Mouse (Mus musculus) intestine, embryonic 15.5 days (tissue): ENCODE measurements around the gene A430033K04Rik. TPM values are rescaled to one million over a fixed set of nuclear protein-coding genes. Genes with fewer than 3 reads are reported as not detected.

ENCODE experiments used
- ATAC-seq: fragments of 200-750 bp; cut with Nextera tagmentation; 2 replicates; pipeline ENCODE4 v1.8.0; 2017; ENCODE audit warnings: moderate TSS enrichment, moderate library complexity
- H3K27ac ChIP-seq: fragments of 300-500 bp; sonication (generic); 2 replicates; pipeline ENCODE4 v1.5.1; 2015; ENCODE audit warnings: mild to moderate bottlenecking, inconsistent platforms
- H3K27me3 ChIP-seq: fragments of 300-500 bp; sonication (generic); replicated peaks from 2 replicates; pipeline ENCODE4 v1.6.1; 2015; ENCODE audit warnings: inconsistent platforms
- H3K36me3 ChIP-seq: fragments of 300-500 bp; sonication (generic); 2 replicates; pipeline ENCODE4 v1.6.1; 2015; ENCODE audit warnings: inconsistent platforms
- H3K4me1 ChIP-seq: fragments of 300-500 bp; sonication (generic); replicated peaks from 2 replicates; pipeline ENCODE4 v1.6.1; 2015; ENCODE audit warnings: inconsistent platforms
- H3K4me2 ChIP-seq: fragments of 300-500 bp; sonication (generic); replicated peaks from 2 replicates; pipeline ENCODE4 v1.6.1; 2015; ENCODE audit warnings: mild to moderate bottlenecking, inconsistent platforms
- H3K4me3 ChIP-seq: fragments of 300-500 bp; sonication (generic); replicated peaks from 2 replicates; pipeline ENCODE4 v1.5.1; 2015; ENCODE audit warnings: inconsistent platforms
- H3K9ac ChIP-seq: fragments of 300-500 bp; sonication (generic); 2 replicates; pipeline ENCODE4 v1.6.1; 2015; ENCODE audit warnings: inconsistent platforms
- H3K9me3 ChIP-seq: fragments of 300-500 bp; sonication (generic); 2 replicates; pipeline ENCODE4 v1.6.1; 2016; ENCODE audit warnings: inconsistent platforms
- WGBS: fragments of 180-500 bp; shearing (Covaris S2); methylation state at CpG from one replicate; pipeline ENCODE4 v1.1.7; 2015; 5-methylcytosine and 5-hydroxymethylcytosine counted together
- polyA plus RNA-seq: library from polyadenylated mRNA; unstranded; fragments of >200 nt; fragmentation: Nextera tagmentation; extraction: Ambion mirVana; gene quantifications from 2 replicates; pipeline ENCODE4 v1.2.1, GENCODE M21; 2015

The A430033K04Rik gene
- polyA plus RNA-seq, 1 experiment from 2014 or later, result 10.7 TPM

- no peaks in the 10 kb centered on the region for H3K36me3 ChIP-seq
- H3K9me3 ChIP-seq, result no peaks in the 10 kb centered on the region
- H3K9ac ChIP-seq, result no peak overlapping the region
- ATAC-seq, result no peak
- no peak overlapping the region for H3K4me3 ChIP-seq
- H3K4me2 ChIP-seq, result no peak overlapping the region
- WGBS, result 83% methylated on average over 3 of the region's 3 CpGs
- H3K27ac ChIP-seq, result no peak overlapping the region
- no peaks in the 10 kb centered on the region for H3K4me1 ChIP-seq
- H3K27me3 ChIP-seq, result no peaks in the 10 kb centered on the region
These were observed 34.7 kb downstream of the A430033K04Rik start for GRCm38 (mm10) chr5:138657407-138657806.

GRCm38 (mm10) chr5:138657854-138658253, 35.2 kb downstream of the A430033K04Rik start:
- WGBS, result 27% methylated on average over 6 of the region's 6 CpGs
- Histone ChIP-seq H3K27me3 (no peaks in the 10 kb centered on the region), H3K9me3 (no peaks in the 10 kb centered on the region), H3K4me2 (no peak overlapping the region), H3K9ac (no peak overlapping the region), H3K4me3 (no peak overlapping the region), H3K4me1 (no peaks in the 10 kb centered on the region), H3K27ac (no peak overlapping the region), H3K36me3 (no peaks in the 10 kb centered on the region)
- ATAC-seq, result peak; percentile 70; the same call in 1 of the 2 replicates

GRCm38 (mm10) chr5:138658922-138659321, 36.3 kb downstream of the A430033K04Rik start:
- H3K36me3 ChIP-seq, result no peaks in the 10 kb centered on the region
- ATAC-seq, result no peak
- no peaks in the 10 kb centered on the region for H3K9me3 ChIP-seq
- 14% methylated on average over 5 of the region's 5 CpGs for WGBS
- no peak overlapping the region for H3K4me3 ChIP-seq
- H3K27me3 ChIP-seq, result no peaks in the 10 kb centered on the region
- no peaks in the 10 kb centered on the region for H3K4me1 ChIP-seq
- H3K9ac ChIP-seq, result no peak overlapping the region
- no peak overlapping the region for H3K27ac ChIP-seq
- H3K4me2 ChIP-seq, result no peak overlapping the region

GRCm38 (mm10) chr5:138683023-138683766, 60.5 kb downstream of the A430033K04Rik start:
- Histone ChIP-seq H3K27me3 (no peaks in the 10 kb centered on the region), H3K4me3 (no peak overlapping the region), H3K27ac (no peak overlapping the region), H3K4me1 (no peaks in the 10 kb centered on the region), H3K36me3 (no peaks in the 10 kb centered on the region), H3K9ac (no peak overlapping the region), H3K9me3 (no peaks in the 10 kb centered on the region), H3K4me2 (no peak overlapping the region)
- WGBS, result 56% methylated on average over 8 of the region's 8 CpGs
- no peak for ATAC-seq

GRCm38 (mm10) chr5:138683821-138684220, 61.2 kb downstream of the A430033K04Rik start:
- Histone ChIP-seq H3K4me2 (no peak overlapping the region), H3K9ac (no peak overlapping the region), H3K9me3 (no peaks in the 10 kb centered on the region), H3K27me3 (no peaks in the 10 kb centered on the region), H3K4me1 (no peaks in the 10 kb centered on the region), H3K36me3 (no peaks in the 10 kb centered on the region), H3K4me3 (no peak overlapping the region), H3K27ac (no peak overlapping the region)
- WGBS, result 98% methylated on average over 7 of the region's 7 CpGs
- ATAC-seq, result no peak

- Histone ChIP-seq H3K36me3 (no peaks in the 10 kb centered on the region), H3K9ac (no peak overlapping the region), H3K4me3 (no peak overlapping the region), H3K27me3 (no peaks in the 10 kb centered on the region), H3K9me3 (no peaks in the 10 kb centered on the region), H3K4me1 (no peaks in the 10 kb centered on the region), H3K27ac (no peak overlapping the region), H3K4me2 (no peak overlapping the region)
- peak; percentile 68 for ATAC-seq
- WGBS, result 63% methylated on average over 5 of the region's 5 CpGs
These were observed 64.8 kb downstream of the A430033K04Rik start for GRCm38 (mm10) chr5:138687453-138687852.

GRCm38 (mm10) chr5:138689254-138689653, 66.6 kb downstream of the A430033K04Rik start:
- H3K4me3 ChIP-seq, result no peak overlapping the region
- H3K4me2 ChIP-seq, result no peak overlapping the region
- no peaks in the 10 kb centered on the region for H3K4me1 ChIP-seq
- WGBS, result 70% methylated on average over 5 of the region's 5 CpGs
- H3K9me3 ChIP-seq, result no peaks in the 10 kb centered on the region
- no peaks in the 10 kb centered on the region for H3K36me3 ChIP-seq
- no peak for ATAC-seq
- H3K27me3 ChIP-seq, result no peaks in the 10 kb centered on the region
- no peak overlapping the region for H3K27ac ChIP-seq
- H3K9ac ChIP-seq, result no peak overlapping the region

- Histone ChIP-seq H3K4me2 (no peak overlapping the region), H3K27me3 (no peaks in the 10 kb centered on the region), H3K4me1 (0 out of 2 replicates have a peak, but pooled peaks cover 3% of the 10 kb centered on the region), H3K9ac (no peak overlapping the region), H3K9me3 (no peaks in the 10 kb centered on the region), H3K4me3 (no peak overlapping the region), H3K36me3 (no peaks in the 10 kb centered on the region), H3K27ac (no peak overlapping the region)
- ATAC-seq, result no peak
These were observed 70.4 kb downstream of the A430033K04Rik start for GRCm38 (mm10) chr5:138692936-138693570.

GRCm38 (mm10) chr5:138694036-138694435, 71.4 kb downstream of the A430033K04Rik start:
- Histone ChIP-seq H3K36me3 (no peaks in the 10 kb centered on the region), H3K9ac (no peak overlapping the region), H3K27me3 (no peaks in the 10 kb centered on the region), H3K9me3 (no peaks in the 10 kb centered on the region), H3K4me1 (0 out of 2 replicates have a peak, but pooled peaks cover 3% of the 10 kb centered on the region), H3K27ac (no peak overlapping the region), H3K4me3 (no peak overlapping the region), H3K4me2 (no peak overlapping the region)
- ATAC-seq, result no peak
- 55% methylated on average over 2 of the region's 2 CpGs for WGBS

GRCm38 (mm10) chr5:138694496-138695167, 72.0 kb downstream of the A430033K04Rik start:
- WGBS, result 34% methylated on average over 4 of the region's 4 CpGs
- no peak for ATAC-seq

GRCm38 (mm10) chr5:138697466-138697865, 74.8 kb downstream of the A430033K04Rik start:
- no peaks in the 10 kb centered on the region for H3K36me3 ChIP-seq
- no peak overlapping the region for H3K9ac ChIP-seq
- no peak overlapping the region for H3K4me3 ChIP-seq
- no peak overlapping the region for H3K4me2 ChIP-seq
- no peak for ATAC-seq
- no peak overlapping the region for H3K27ac ChIP-seq
- H3K4me1 ChIP-seq, result 0 out of 2 replicates have a peak, but pooled peaks cover 3% of the 10 kb centered on the region
- WGBS, result 52% methylated on average over 6 of the region's 6 CpGs
- H3K27me3 ChIP-seq, result no peaks in the 10 kb centered on the region
- no peaks in the 10 kb centered on the region for H3K9me3 ChIP-seq

More at GRCm38 (mm10) chr5:138694496-138695167, 72.0 kb downstream of the A430033K04Rik start:
- H3K36me3 ChIP-seq, result no peaks in the 10 kb centered on the region
- 0 out of 2 replicates have a peak, but pooled peaks cover 3% of the 10 kb centered on the region for H3K4me1 ChIP-seq
- no peaks in the 10 kb centered on the region for H3K9me3 ChIP-seq
- no peak overlapping the region for H3K4me3 ChIP-seq
- H3K4me2 ChIP-seq, result no peak overlapping the region
- H3K9ac ChIP-seq, result no peak overlapping the region
- no peak overlapping the region for H3K27ac ChIP-seq
- H3K27me3 ChIP-seq, result no peaks in the 10 kb centered on the region
